Mouse (Mus musculus): ENCODE measurements at regions not wholly inside any gene's neighbourhood (a gene's known extent, or its start where the extent isn't known, plus 50 kb on each side); places are given as distances from the start of the nearest gene placed in this dataset.

DNA sequence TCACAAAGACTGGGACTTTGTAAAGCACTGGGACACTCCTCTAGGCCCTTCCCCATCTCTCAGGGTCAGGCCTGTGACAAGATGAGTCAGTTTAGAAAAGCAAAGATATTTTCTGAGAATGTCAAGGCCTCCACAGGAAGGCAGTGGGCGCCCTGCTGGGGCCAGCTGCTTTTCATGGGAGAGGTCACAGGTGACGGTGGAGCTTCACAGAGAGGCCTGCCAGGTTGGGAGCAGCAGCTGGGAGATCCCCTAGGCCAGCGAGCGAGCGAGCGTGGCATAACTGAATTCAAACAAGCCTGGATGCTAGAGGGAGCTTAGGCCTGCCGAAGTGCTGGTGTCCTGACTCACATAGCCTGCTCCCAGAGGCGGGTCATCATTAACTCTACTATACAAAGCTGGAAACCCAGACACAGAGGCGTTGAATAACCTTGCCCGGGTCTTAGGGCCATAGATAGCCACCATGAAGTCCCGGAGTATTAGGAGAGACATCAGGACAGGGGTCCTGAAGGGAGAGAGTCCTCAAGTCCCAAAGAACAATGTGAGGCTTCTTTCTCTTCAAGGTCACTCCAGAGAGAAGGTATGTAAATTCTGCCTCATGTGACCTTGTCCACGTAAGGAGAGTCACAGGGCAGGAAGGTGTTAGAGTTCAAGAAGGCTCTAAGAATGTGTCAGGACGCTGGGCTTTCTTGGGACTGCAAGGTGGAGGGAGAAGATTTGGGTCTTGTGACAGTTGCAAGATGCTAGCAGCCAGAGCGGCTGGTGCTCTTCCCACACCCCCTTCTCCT lies 174.3 kb upstream of the Sulf2 start:
- TF ChIP-seq CTCF (IDR thresholded peaks at IDR 0.05) (no peak), EP300 (IDR thresholded peaks at IDR 0.05; ENCODE audit: insufficient read depth, low read depth, low read length) (no peak)

Measured in heart, adult 2 months (tissue).